ENCODE assay signal across 18 mouse cellular contexts in genomic region chr12:5969556-5969955, GRCm38 (mm10).
DNase-seq lines count a peak whose midpoint lies in the region; ATAC-seq lines count a peak whose summit lies in the region.
"Had no signal": no experiment of that assay in that cellular context is flagged by ENCODE, and none has a peak within 500 bp of the region (broad histone marks: within the 10 kb centered on the region; RNA-seq: fewer than 3 reads in every experiment).

No protein-coding gene starts in this region.

- intact Hi-C loops in gastrocnemius, postnatal 14 days (cut with DNase I; ENCODE audit: low total_unique reads) = no loop called here

- peak; percentile 7 for DNase-seq in gastrocnemius, adult 18-20 months (ENCODE audit: low spot score)
- DNase-seq in gastrocnemius, postnatal 14 days = no peak
- DNase-seq in lung, postnatal 25 days (ENCODE audit: low spot score) = peak; percentile 16
- DNase-seq in lung, postnatal 10 days = no peak
- peak; percentile 64 for DNase-seq in gonadal fat pad, adult 2 months (ENCODE audit: low read depth)
- DNase-seq: adrenal gland, postnatal 25 days; cerebellum, adult 11-12 months; cerebellum, adult 8-10 months; cerebellum, postnatal 10 days; cerebellum, postnatal 36 days; embryo, embryonic 11 days; heart, adult 2 months had no signal

- ATAC-seq in activated CD4-positive, CD25-positive, alpha-beta regulatory T cell, adult 4 months = no peak
- ATAC-seq: forebrain, embryonic 13.5 days; forebrain, embryonic 16.5 days; hindbrain, embryonic 16.5 days; intestine, embryonic 15.5 days; Patski had no signal

Comparison
In these comparisons a context has a peak if more than half of its experiments do, and no peak if none do; other contexts are left out.
1. DNase-seq: peak in gastrocnemius, adult 18-20 months (single experiment), lung, postnatal 25 days (single experiment) and gonadal fat pad, adult 2 months (single experiment); none in gastrocnemius, postnatal 14 days (single experiment) and lung, postnatal 10 days (single experiment).